Comparison of ENCODE assay signal across 25 mouse cellular contexts in the genomic region with DNA sequence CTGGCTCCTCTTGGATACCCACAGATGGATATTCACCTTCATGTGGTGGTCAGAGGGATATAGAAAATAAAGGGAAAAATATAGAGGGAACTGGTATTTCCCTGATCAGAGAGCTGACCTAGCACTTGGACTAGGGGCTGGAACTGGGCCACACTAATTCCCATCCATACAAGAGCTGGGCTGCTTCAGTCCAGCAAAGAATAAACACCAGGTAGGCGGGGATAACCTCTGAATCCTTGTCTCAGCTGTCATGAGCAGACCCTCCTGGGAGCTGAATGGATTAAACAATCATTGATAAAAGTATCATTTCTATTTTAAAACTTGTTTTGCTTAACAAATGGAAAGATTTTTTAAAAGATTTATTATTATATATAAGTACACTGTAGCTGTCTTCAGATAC. TPM values are rescaled to one million over a fixed set of nuclear protein-coding genes. Genes with fewer than 3 reads are reported as not detected.
"Had no signal": no experiment of that assay in that cellular context is flagged by ENCODE, and none has a peak within 500 bp of the region (broad histone marks: within the 10 kb centered on the region; RNA-seq: fewer than 3 reads in every experiment).

No protein-coding gene starts in this region.

- H3K9ac ChIP-seq: neural tube, embryonic 13.5 days; neural tube, embryonic 15.5 days; stomach, embryonic 15.5 days had no signal

- H3K9me3 ChIP-seq: neural tube, embryonic 13.5 days; neural tube, embryonic 15.5 days; stomach, embryonic 15.5 days had no signal

- H3K4me3 ChIP-seq: neural tube, embryonic 13.5 days; neural tube, embryonic 15.5 days; stomach, embryonic 15.5 days had no signal

- H3K27ac ChIP-seq: neural tube, embryonic 13.5 days; neural tube, embryonic 15.5 days; stomach, embryonic 15.5 days; stomach, postnatal 0 days had no signal

- H3K36me3 ChIP-seq: neural tube, embryonic 13.5 days; neural tube, embryonic 15.5 days; stomach, embryonic 15.5 days had no signal

- H3K4me2 ChIP-seq: neural tube, embryonic 13.5 days; neural tube, embryonic 15.5 days; stomach, embryonic 15.5 days had no signal

- DNase-seq: retina, postnatal 1 day; right cerebral cortex, adult 18-20 months; right cerebral cortex, postnatal 14 days; right cerebral cortex, postnatal 25 days; right cerebral cortex, postnatal 4 days; spleen, adult 18-20 months; thymus, adult 18-20 months; thymus, adult 2 months; thymus, postnatal 14 days; thymus, postnatal 25 days; thymus, postnatal 36 days; thymus, postnatal 4 days had no signal

RNA-seq across cellular contexts. Expression of a gene that starts 3.2 kb away (rescaled TPM):
- total RNA-seq: neutrophil, adult 5-6 weeks had no signal
- polyA plus RNA-seq: neural tube, embryonic 13.5 days; neural tube, embryonic 14.5 days; neural tube, embryonic 15.5 days; small intestine, adult 2 months; spleen, adult 2 months; stomach, embryonic 14.5 days; stomach, embryonic 15.5 days; stomach, postnatal 0 days; urinary bladder, adult 2 months had no signal

RNA-seq across cellular contexts. Expression of a gene that starts 36.7 kb away (rescaled TPM):
- total RNA-seq: neutrophil, adult 5-6 weeks had no signal
- polyA plus RNA-seq: neural tube, embryonic 13.5 days; neural tube, embryonic 14.5 days; neural tube, embryonic 15.5 days; small intestine, adult 2 months; spleen, adult 2 months; stomach, embryonic 14.5 days; stomach, embryonic 15.5 days; stomach, embryonic 16.5 days; stomach, postnatal 0 days; thymus, postnatal 0 days; urinary bladder, adult 2 months had no signal

RNA-seq across cellular contexts. Expression of a gene that starts 39.5 kb away (rescaled TPM):
- total RNA-seq: neutrophil, adult 5-6 weeks had no signal
- polyA plus RNA-seq: neural tube, embryonic 13.5 days; neural tube, embryonic 14.5 days; neural tube, embryonic 15.5 days; small intestine, adult 2 months; spleen, adult 2 months; stomach, embryonic 14.5 days; stomach, embryonic 15.5 days; stomach, embryonic 16.5 days; stomach, postnatal 0 days; testis, adult 2 months; thymus, adult 2 months; thymus, postnatal 0 days; urinary bladder, adult 2 months had no signal
